Mouse (Mus musculus) neural tube, embryonic 11.5 days (tissue): ENCODE results near the gene Nab2. TPM values are rescaled to one million over a fixed set of nuclear protein-coding genes. Genes with fewer than 3 reads are reported as not detected.
A peak's percentile ranks its signal among the peaks of the same experiment; 100 is the strongest.

Source experiments
- ATAC-seq: fragments of 200-750 bp; cut with Nextera tagmentation; 2 replicates; pipeline ENCODE4 v1.8.0; 2017; ENCODE audit warnings: moderate number of reproducible peaks, mild to moderate bottlenecking, moderate TSS enrichment, moderate library complexity; ENCODE audit not compliant: insufficient read depth, low FRiP score, low TSS enrichment
- DNase-seq: peaks from one replicate; pipeline ENCODE4 v3.0.0-alpha.2; 2015; ENCODE audit warnings: low spot score
- H3K27ac ChIP-seq: fragments of 300-500 bp; sonication (generic); 2 replicates; pipeline ENCODE4 v1.5.1; 2014; ENCODE audit warnings: low read depth, mild to moderate bottlenecking, low read length
- H3K27me3 ChIP-seq: fragments of 300-500 bp; sonication (generic); 2 replicates; pipeline ENCODE4 v1.6.1; 2014; ENCODE audit warnings: mild to moderate bottlenecking, low read length, mixed read lengths; ENCODE audit not compliant: control insufficient read depth, insufficient read depth
- H3K36me3 ChIP-seq: fragments of 300-500 bp; sonication (generic); 2 replicates; pipeline ENCODE4 v1.6.1; 2014; ENCODE audit warnings: mild to moderate bottlenecking, low read length, moderate library complexity, mixed read lengths; ENCODE audit not compliant: control insufficient read depth, insufficient read depth
- H3K4me1 ChIP-seq: fragments of 300-500 bp; sonication (generic); 2 replicates; pipeline ENCODE4 v1.6.1; 2014; ENCODE audit warnings: low read length, mixed read lengths; ENCODE audit not compliant: control insufficient read depth, insufficient read depth
- H3K4me2 ChIP-seq: fragments of 300-500 bp; sonication (generic); 2 replicates; pipeline ENCODE4 v1.6.1; 2014; ENCODE audit warnings: low read depth, mild to moderate bottlenecking, moderate library complexity
- H3K4me3 ChIP-seq: fragments of 300-500 bp; sonication (generic); 2 replicates; pipeline ENCODE4 v1.5.1; 2014; ENCODE audit warnings: low read depth, low read length
- H3K9ac ChIP-seq: fragments of 300-500 bp; sonication (generic); 2 replicates; pipeline ENCODE4 v1.6.1; 2014; ENCODE audit warnings: mild to moderate bottlenecking, low read length
- H3K9me3 ChIP-seq: fragments of 300-500 bp; sonication (generic); 2 replicates; pipeline ENCODE4 v1.6.1; 2016; ENCODE audit warnings: low read length; ENCODE audit not compliant: control insufficient read depth
- WGBS: fragments of 180-500 bp; shearing (Covaris S2); extraction: QIAGEN DNeasy Blood & Tissue Kit; methylation state at CpG from one replicate; pipeline ENCODE4 v1.1.7; 2014; 5-methylcytosine and 5-hydroxymethylcytosine counted together
- polyA plus RNA-seq: library from polyadenylated mRNA; unstranded; fragments of >200 nt; fragmentation: Nextera tagmentation; extraction: Ambion mirVana; gene quantifications from 2 replicates; pipeline ENCODE4 v1.2.1, GENCODE M21; 2014

Gene Nab2
- polyA plus RNA-seq, 1 experiment from 2014 or later: 6.2 TPM

DNA sequence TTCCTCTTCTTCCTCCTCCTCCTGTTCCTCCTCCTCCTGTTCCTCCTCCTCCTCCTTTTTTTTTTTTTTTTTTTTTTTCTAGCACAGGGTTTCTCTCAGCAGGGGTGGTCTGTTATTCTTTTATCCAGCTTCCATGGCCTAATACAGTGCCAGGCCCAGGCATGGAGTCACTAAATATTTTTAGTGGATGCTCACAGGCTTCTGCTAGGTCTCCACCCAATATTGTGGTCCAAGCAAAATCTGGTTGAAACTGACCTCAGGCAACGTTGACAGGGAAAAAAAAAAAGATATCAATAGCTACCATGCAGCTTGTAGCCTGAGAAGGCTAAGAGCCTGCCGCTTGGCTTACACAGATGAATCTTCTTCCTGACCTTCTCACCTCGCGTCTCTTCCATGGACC is 45.7 kb downstream of the Nab2 start:
- Histone ChIP-seq H3K36me3 (no peaks in the 10 kb centered on the region), H3K4me2 (no peak overlapping the region), H3K9me3 (no peaks in the 10 kb centered on the region), H3K4me3 (no peak overlapping the region), H3K4me1 (peaks cover 21% of the 10 kb centered on the region), H3K27me3 (no peaks in the 10 kb centered on the region), H3K9ac (no peak overlapping the region), H3K27ac (no peak overlapping the region)
- WGBS: 68% methylated on average over 4 of the region's 4 CpGs
- ATAC-seq: no peak
- no peak for DNase-seq

DNA sequence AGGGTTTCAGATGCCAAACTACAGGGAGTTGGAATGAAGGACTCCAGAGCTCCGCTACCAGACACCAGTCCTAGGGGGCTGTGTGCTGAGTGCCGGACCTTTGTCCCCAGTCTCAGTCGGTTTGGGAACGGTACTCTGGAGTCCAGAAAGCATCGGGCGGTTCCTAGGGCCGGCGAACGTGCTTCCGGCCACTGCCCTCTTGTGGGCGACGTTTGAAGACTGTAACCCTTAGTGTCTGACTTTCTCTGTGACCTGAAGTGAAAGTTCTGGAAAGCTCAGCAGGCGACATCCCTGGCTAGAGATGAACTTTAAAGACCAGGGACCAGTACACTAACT is 46.3 kb downstream of the Nab2 start:
- ATAC-seq (0 out of 2 replicates have a peak, but pooled peaks have one; percentile 15), DNase-seq (peak; percentile 73)
- Histone ChIP-seq H3K9me3 (no peaks in the 10 kb centered on the region), H3K9ac (peak overlapping the region; percentile 63), H3K27ac (peak overlapping the region; percentile 86), H3K4me3 (peak overlapping the region; percentile 78), H3K36me3 (no peaks in the 10 kb centered on the region), H3K27me3 (no peaks in the 10 kb centered on the region), H3K4me1 (peaks cover 27% of the 10 kb centered on the region), H3K4me2 (peak overlapping the region; percentile 83)
- WGBS: 0% methylated on average over 13 of the region's 13 CpGs

DNA sequence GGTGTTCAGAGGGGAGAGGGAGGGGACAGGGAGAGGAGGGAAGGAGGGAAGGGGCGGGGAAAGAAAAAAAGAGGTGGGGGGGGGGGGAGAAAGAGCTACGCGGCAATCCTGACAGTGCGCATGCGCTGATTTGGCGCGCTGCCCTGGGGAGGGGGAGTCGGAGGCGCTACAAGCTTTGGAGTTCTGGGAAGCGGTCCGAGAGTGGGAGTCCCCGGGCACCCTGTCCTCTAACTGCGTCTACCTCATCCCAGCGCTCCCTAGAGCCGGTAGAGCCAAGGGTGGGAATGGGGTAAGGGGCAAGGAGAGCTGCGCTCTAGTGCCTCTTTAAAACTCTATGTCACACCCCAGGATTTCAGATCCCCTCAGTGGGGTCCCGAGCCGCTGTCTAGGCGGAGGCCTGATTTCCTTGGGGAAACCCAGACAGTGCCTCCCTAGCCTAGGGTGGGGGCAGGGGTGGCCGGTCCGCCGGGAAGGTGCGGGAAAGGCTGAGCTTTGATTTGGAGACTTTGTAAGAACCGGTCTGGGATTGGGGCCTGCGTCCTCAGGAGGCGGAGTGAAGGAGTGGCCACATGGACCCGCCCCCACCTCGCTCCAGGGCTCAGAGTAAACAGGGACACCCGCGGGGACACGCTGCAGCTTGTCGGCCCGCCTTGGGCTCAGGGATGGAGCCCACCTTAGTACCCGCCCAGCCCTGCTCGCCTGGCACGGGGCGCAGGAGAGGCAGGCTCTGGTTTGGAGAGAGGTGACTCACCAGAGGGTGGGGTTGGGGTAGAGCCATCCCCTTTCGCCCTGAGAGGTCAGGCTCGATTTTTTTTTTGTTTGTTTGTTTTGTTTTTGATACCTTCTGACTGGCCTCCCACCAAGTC is 46.9 kb downstream of the Nab2 start:
- Histone ChIP-seq H3K27me3 (no peaks in the 10 kb centered on the region), H3K36me3 (no peaks in the 10 kb centered on the region), H3K4me2 (peak overlapping the region; percentile 83), H3K27ac (peak overlapping the region; percentile 86), H3K9me3 (no peaks in the 10 kb centered on the region), H3K9ac (peak overlapping the region; percentile 63), H3K4me1 (peaks cover 30% of the 10 kb centered on the region), H3K4me3 (peak overlapping the region; percentile 78)
- ATAC-seq: peak; percentile 82
- 0% methylated on average over 38 of the region's 39 CpGs for WGBS
- peak; percentile 90 for DNase-seq

- 0% methylated on average over 22 of the region's 32 CpGs for WGBS
These were observed 47.8 kb downstream of the Nab2 start, which contains the start of gene Lrp1 for GRCm38 (mm10) chr10:127620406-127621190. Lrp1 (minus strand) TSS chr10:127621148.

GRCm38 (mm10) chr10:127619941-127620405 is 48.4 kb downstream of the Nab2 start:
- Histone ChIP-seq H3K4me2 (peak overlapping the region; percentile 83), H3K4me1 (peaks cover 42% of the 10 kb centered on the region), H3K9me3 (no peaks in the 10 kb centered on the region), H3K9ac (peak overlapping the region; percentile 85), H3K27ac (peak overlapping the region; percentile 86), H3K27me3 (no peaks in the 10 kb centered on the region), H3K4me3 (peak overlapping the region; percentile 78), H3K36me3 (no peaks in the 10 kb centered on the region)
- peak; percentile 21 for ATAC-seq
- WGBS: under 1% methylated on average over 12 of the region's 12 CpGs
- DNase-seq: peak; percentile 57

More at GRCm38 (mm10) chr10:127620406-127621190, 47.8 kb downstream of the Nab2 start, which contains the start of gene Lrp1:
- H3K27me3 ChIP-seq: no peaks in the 10 kb centered on the region
- peak within 1 kb of the TSS; percentile 83 for H3K4me2 ChIP-seq
- DNase-seq: peak; percentile 69
- no peaks in the 10 kb centered on the region for H3K36me3 ChIP-seq
- no peaks in the 10 kb centered on the region for H3K9me3 ChIP-seq
- ATAC-seq: peak; percentile 79
- peak within 1 kb of the TSS; percentile 86 for H3K27ac ChIP-seq
- peak within 1 kb of the TSS; percentile 85 for H3K9ac ChIP-seq
- H3K4me3 ChIP-seq: peak within 1 kb of the TSS; percentile 78
- H3K4me1 ChIP-seq: peaks cover 37% of the 10 kb centered on the region

DNA sequence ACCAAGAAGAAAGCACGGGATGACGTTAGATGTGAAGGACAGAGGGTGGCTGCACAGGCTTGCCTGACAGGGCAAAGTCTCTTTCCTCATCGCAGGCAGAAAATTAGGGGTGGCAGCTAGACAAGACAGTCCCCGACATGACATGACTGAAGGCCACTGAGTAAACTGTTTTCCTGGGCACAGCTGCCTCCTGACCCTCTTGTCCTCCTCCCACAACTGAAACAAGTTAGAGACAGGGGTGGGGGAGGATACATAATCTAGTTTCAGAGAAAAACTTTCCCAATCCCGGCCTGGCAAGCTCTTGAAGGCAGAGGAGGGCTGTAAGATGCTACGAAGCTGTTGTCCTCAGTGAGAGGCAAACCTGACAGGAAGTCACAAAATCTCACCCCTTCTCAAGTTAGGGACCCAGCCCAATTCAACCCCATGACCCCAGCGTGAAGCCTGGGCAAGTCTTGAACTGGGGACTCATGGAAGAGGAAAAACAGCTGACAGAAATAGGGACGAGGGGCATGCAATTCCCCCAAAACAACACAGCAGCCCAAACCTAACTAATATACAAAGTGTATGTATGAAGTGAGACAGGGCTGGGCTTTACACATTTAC is 49.1 kb downstream of the Nab2 start:
- Histone ChIP-seq H3K4me1 (peaks cover 50% of the 10 kb centered on the region), H3K36me3 (no peaks in the 10 kb centered on the region), H3K4me2 (peak overlapping the region; percentile 83), H3K9me3 (no peaks in the 10 kb centered on the region), H3K9ac (peak overlapping the region; percentile 85), H3K27ac (0 out of 2 replicates have a peak overlapping the region, but pooled peaks have one; percentile 86), H3K4me3 (peak overlapping the region; percentile 78), H3K27me3 (no peaks in the 10 kb centered on the region)
- ATAC-seq (no peak), DNase-seq (no peak)
- WGBS: 34% methylated on average over 8 of the region's 8 CpGs

DNA sequence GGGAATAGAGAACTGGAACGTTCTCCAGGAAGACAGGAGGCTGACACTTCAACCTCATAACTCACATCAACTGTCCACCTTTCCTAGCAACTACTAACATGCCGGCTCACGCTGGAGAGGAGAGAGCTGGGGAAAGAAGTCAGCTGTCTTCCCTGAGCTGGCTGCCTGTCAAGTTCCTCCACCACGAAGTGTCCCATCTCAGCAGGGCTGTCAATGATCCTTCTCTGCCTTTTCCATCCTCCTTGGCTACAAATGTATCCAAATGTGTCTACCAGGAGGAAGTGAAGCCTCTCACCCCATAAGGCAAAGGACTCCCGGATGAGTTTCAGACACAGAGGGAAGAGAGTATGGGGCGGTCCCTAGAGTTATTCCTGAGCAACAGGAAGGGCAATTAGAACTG is 50.2 kb downstream of the Nab2 start:
- peaks cover 51% of the 10 kb centered on the region for H3K4me1 ChIP-seq
- ATAC-seq: no peak
- 55% methylated on average over 6 of the region's 6 CpGs for WGBS

DNA sequence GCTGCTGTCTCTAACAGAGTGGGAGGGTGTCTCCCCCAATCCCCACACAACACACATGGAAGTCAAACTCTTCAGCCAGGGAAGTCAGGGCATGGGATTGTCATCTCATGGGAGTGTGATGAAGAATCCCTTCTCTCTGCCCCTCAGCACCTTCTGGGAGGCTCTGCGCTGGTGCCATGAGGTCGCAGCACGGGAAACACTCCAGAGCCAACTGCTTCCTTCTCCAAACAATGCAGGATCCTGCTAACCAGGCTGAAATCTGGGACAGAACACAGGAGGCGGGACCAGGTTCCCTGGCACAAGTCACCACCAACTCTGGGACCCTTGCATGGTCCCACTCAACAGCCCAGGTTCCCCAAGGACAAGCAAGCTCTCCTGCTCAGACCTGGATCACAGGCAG is 51.1 kb downstream of the Nab2 start:
- no peaks in the 10 kb centered on the region for H3K36me3 ChIP-seq
- no peaks in the 10 kb centered on the region for H3K9me3 ChIP-seq
- no peak overlapping the region for H3K4me3 ChIP-seq
- no peak overlapping the region for H3K27ac ChIP-seq
- 0 out of 2 replicates have a peak overlapping the region, but pooled peaks have one; percentile 19 for H3K9ac ChIP-seq
- DNase-seq (no peak), ATAC-seq (no peak)
- H3K4me1 ChIP-seq: peaks cover 51% of the 10 kb centered on the region
- WGBS: 57% methylated on average over 4 of the region's 4 CpGs
- 0 out of 2 replicates have a peak overlapping the region, but pooled peaks have one; percentile 7 for H3K4me2 ChIP-seq
- H3K27me3 ChIP-seq: no peaks in the 10 kb centered on the region

More for the DNA sequence above, 50.2 kb downstream of the Nab2 start:
- H3K27me3 ChIP-seq: no peaks in the 10 kb centered on the region
- no peak overlapping the region for H3K9ac ChIP-seq
- peak overlapping the region; percentile 83 for H3K4me2 ChIP-seq
- no peak overlapping the region for H3K27ac ChIP-seq
- H3K9me3 ChIP-seq: no peaks in the 10 kb centered on the region
- no peak for DNase-seq
- H3K36me3 ChIP-seq: no peaks in the 10 kb centered on the region
- peak overlapping the region; percentile 10; the same call in 1 of the 2 replicates for H3K4me3 ChIP-seq
